Mouse (Mus musculus) liver, embryonic 14 days (tissue): ENCODE measurements around the gene Zfp729a. TPM values are rescaled to one million over a fixed set of nuclear protein-coding genes. Genes with fewer than 3 reads are reported as not detected.

Experiments used
- polyA plus RNA-seq: library from polyadenylated mRNA; depleted of rRNA; stranded (reverse); fragments of >200 nt; gene quantifications from 2 replicates; pipeline ENCODE4 v1.2.3, GENCODE M21; 2012; rRNA removed

Gene Zfp729a
- polyA plus RNA-seq: 0.93 and 0.98 TPM in 2 replicates

DNA sequence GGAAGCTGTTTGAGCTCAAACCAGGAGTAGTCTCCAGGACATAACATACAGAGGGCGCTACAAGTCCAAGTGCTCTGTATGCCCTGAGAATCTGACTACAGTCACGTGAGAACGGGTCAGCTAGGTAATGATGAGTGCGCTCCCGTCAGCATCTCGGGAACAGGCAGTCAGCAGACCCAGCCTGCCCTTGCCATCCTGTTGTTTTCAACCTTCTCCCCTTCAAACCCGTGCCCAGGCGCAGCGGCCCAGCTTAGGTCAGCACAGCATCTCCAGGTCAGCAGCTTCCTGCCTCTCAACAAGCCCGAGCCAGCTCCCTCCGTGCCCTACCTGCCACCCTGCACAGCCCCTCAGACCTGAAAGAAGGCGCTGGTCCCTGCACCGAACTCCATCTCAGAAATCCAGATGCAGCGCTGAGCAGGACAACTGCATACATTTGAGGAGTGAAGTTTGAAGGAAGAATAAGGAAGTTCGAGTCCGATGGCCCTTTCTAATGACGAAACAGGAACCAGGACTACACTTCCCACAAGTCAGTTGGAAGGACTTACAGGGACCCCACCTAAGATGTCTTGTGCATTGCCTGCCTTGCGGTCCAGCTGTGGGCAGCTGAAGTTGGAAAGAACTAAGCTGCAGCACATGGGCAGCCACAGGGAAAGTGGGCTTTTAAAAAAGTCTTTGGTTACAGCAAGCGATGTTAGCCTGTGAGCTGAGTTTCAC lies at the start of gene Zfp729a, which contains the start of gene Gm49345:
Zfp729a (minus strand) TSS at position 498 of the 714 bp plus-strand sequence.
Gm49345 (minus strand) TSS at position 476 of the 714 bp plus-strand sequence.

DNA sequence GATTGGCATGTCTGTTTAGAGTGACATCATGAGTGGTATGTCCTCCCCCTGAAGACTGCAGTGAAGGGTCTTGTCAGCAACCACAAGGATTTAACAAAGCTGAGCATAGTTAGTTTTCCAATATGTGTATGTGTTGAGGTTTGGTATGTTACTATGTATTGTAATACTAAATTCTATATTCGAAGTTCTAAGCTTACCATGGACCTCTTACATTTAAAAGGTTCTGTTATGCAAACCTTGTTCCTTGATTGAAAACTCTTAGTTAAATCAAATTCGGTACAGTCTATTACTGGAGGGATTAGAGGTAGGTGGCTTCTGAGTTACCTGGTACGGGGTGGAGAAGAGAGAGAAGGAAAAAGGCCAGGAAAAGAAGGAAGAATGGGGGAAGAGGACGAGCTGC lies 49.4 kb upstream of the Zfp729a start, which contains the start of gene Zfp738:
Zfp738 (minus strand) TSS at position 101 of the 400 bp plus-strand sequence.

DNA sequence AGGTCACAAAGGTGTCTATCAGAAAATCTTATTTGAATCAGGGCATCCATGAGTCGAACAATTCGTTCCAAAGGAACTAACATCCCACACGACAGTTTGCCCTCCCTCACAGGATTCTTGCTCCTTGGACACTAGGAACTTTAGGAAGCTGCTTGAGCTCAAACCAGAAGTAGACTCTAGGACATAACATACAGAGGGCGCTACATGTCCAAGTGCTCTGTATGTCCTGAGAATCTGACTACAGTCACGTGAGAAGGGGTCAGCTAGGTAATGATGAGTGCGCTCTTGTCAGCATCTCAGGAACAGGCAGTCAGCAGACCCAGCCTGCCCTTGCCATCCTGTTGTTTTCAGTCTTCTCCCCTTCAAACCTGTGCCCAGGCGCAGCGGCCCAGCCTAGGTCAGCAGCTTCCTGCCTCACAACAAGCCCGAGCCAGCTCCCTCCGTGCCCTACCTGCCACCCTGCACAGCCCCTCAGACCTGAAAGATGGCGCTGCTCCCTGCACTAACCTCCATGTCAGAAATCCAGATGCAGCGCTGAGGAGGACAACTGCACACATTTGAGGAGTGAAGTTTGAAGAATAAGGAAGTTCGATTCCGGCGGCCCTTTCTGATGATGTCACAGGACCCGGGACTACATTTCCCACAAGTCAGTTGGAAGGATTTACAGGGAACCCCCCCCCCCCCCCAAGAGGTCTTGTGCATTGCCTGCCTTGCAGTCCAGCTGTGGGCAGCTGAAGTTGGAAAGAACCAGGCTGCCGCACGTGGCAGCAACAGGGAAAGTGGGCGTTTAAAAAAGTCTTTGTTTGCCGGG lies 28.3 kb downstream of the Zfp729a start, which contains the start of gene Zfp729b:
Zfp729b (minus strand) TSS at position 642 of the 811 bp plus-strand sequence.

Other genes with a start within 250 kb of the Zfp729a start
- gene Zfp429, start 238.0 kb downstream of the Zfp729a start, polyA plus RNA-seq: 1.8 and 2.3 TPM in 2 replicates
- gene Zfp459, start 216.4 kb downstream of the Zfp729a start, polyA plus RNA-seq: 0.17 and 0.18 TPM in 2 replicates
- 2.8 and 3.1 TPM in 2 replicates for gene Zfp874a, start 186.2 kb downstream of the Zfp729a start, polyA plus RNA-seq
- 2.7 and 2.8 TPM in 2 replicates for gene Zfp874b, start 153.5 kb downstream of the Zfp729a start, polyA plus RNA-seq
- gene Zfp58, start 137.2 kb downstream of the Zfp729a start, polyA plus RNA-seq: 1.3 TPM in 2 replicates
- gene Gm26965, start 111.6 kb downstream of the Zfp729a start, polyA plus RNA-seq: not detected in 2 replicates
- 5.4 and 5.6 TPM in 2 replicates for gene Zfp87, start 111.6 kb downstream of the Zfp729a start, polyA plus RNA-seq
- gene Zfp748, start 84.0 kb downstream of the Zfp729a start, polyA plus RNA-seq: 2.3 and 2.5 TPM in 2 replicates
- gene Zfp729b, start 28.1 kb downstream of the Zfp729a start, polyA plus RNA-seq: 0.88 and 0.95 TPM in 2 replicates
- not detected in 2 replicates for gene Gm49345, start within 50 bp of the Zfp729a start, polyA plus RNA-seq
- gene Zfp738, start 49.3 kb upstream of the Zfp729a start, polyA plus RNA-seq: 1.9 and 2.0 TPM in 2 replicates
- 1.6 and 1.9 TPM in 2 replicates for gene Zfp65, start 91.4 kb upstream of the Zfp729a start, polyA plus RNA-seq
- 0.69 and 0.80 TPM in 2 replicates for gene Zfp85, start 117.4 kb upstream of the Zfp729a start, polyA plus RNA-seq
- 0.51 and 0.83 TPM in 2 replicates for gene Zfp493, start 141.9 kb upstream of the Zfp729a start, polyA plus RNA-seq
- gene Zfp273, start 175.9 kb upstream of the Zfp729a start, polyA plus RNA-seq: 0.71 and 0.80 TPM in 2 replicates
- 0.14 and 0.35 TPM in 2 replicates for gene Gm10037, start 193.3 kb upstream of the Zfp729a start, polyA plus RNA-seq
- gene BC048507, start 225.5 kb upstream of the Zfp729a start, polyA plus RNA-seq: not detected in 2 replicates